Mouse (Mus musculus) adipocyte (in vitro differentiated cells): Measurements from ENCODE around the gene Etv6.

Experiments
- DNase-seq: peaks from one replicate; pipeline ENCODE4 v3.0.0-alpha.2; 2016; ENCODE audit warnings: low spot score

The Etv6 gene

GRCm38 (mm10) chr6:134210675-134211457, 175.4 kb downstream of the Etv6 start:
- DNase-seq: no peak

GRCm38 (mm10) chr6:134211458-134211776, 175.9 kb downstream of the Etv6 start:
- DNase-seq: no peak

GRCm38 (mm10) chr6:134217747-134218146, 182.2 kb downstream of the Etv6 start:
- DNase-seq: no peak

GRCm38 (mm10) chr6:134218441-134218840, 182.9 kb downstream of the Etv6 start:
- DNase-seq: no peak

GRCm38 (mm10) chr6:134219358-134219757, 183.9 kb downstream of the Etv6 start:
- no peak for DNase-seq

GRCm38 (mm10) chr6:134220209-134220777, 184.8 kb downstream of the Etv6 start:
- DNase-seq: no peak

GRCm38 (mm10) chr6:134222248-134222929, 186.9 kb downstream of the Etv6 start:
- no peak for DNase-seq

GRCm38 (mm10) chr6:134225564-134225963, 190.1 kb downstream of the Etv6 start:
- DNase-seq: no peak

GRCm38 (mm10) chr6:134226349-134227169, 191.1 kb downstream of the Etv6 start:
- no peak for DNase-seq

GRCm38 (mm10) chr6:134236311-134236710, 200.8 kb downstream of the Etv6 start:
- DNase-seq: no peak

GRCm38 (mm10) chr6:134238455-134238854, 203.0 kb downstream of the Etv6 start:
- DNase-seq: no peak

- peak; percentile 35 for DNase-seq
Measured at GRCm38 (mm10) chr6:134240988-134241387, 205.5 kb downstream of the Etv6 start.

- peak; percentile 55 for DNase-seq
Measured at GRCm38 (mm10) chr6:134243119-134243518, 207.6 kb downstream of the Etv6 start.

- no peak for DNase-seq
Measured at GRCm38 (mm10) chr6:134243546-134243945, 208.0 kb downstream of the Etv6 start.

GRCm38 (mm10) chr6:134244071-134244470, 208.6 kb downstream of the Etv6 start:
- DNase-seq: no peak

GRCm38 (mm10) chr6:134246109-134246508, 210.6 kb downstream of the Etv6 start:
- no peak for DNase-seq

GRCm38 (mm10) chr6:134247324-134247723, 211.8 kb downstream of the Etv6 start:
- no peak for DNase-seq

GRCm38 (mm10) chr6:134248720-134249119, 213.2 kb downstream of the Etv6 start:
- no peak for DNase-seq

- no peak for DNase-seq
Measured at GRCm38 (mm10) chr6:134250764-134251163, 215.3 kb downstream of the Etv6 start.

- DNase-seq: no peak
Measured at GRCm38 (mm10) chr6:134251364-134251763, 215.9 kb downstream of the Etv6 start.

GRCm38 (mm10) chr6:134252081-134252755, 216.7 kb downstream of the Etv6 start:
- DNase-seq: no peak

- no peak for DNase-seq
Measured at GRCm38 (mm10) chr6:134256369-134256768, 220.9 kb downstream of the Etv6 start.
